Mouse (Mus musculus): ENCODE measurements around the gene 2410004P03Rik. TPM values are rescaled to one million over a fixed set of nuclear protein-coding genes. Genes with fewer than 3 reads are reported as not detected.
"Not testable (repeated sequence)": the region's sequence is repeated elsewhere in the genome, so short reads cannot be mapped to it uniquely, and the experiment has no call there.

Gene 2410004P03Rik
- polyA plus RNA-seq, 1 experiment from 2014 or later, result not detected

GRCm38 (mm10) chr12:17040567-17040966 is 29.0 kb upstream of the 2410004P03Rik start:
- WGBS, result 37% methylated on average over 1 of the region's 1 CpGs
- H3K9me3 ChIP-seq, result no peaks in the 10 kb centered on the region
- H3K4me1 ChIP-seq, result no peaks in the 10 kb centered on the region
- H3K4me3 ChIP-seq, result no peak overlapping the region
- no peak for ATAC-seq (ENCODE audit: extremely low read depth, insufficient number of reproducible peaks, low FRiP score, low TSS enrichment)
- no peaks in the 10 kb centered on the region for H3K36me3 ChIP-seq
- H3K4me2 ChIP-seq, result no peak overlapping the region
- no peak overlapping the region for H3K9ac ChIP-seq
- H3K27me3 ChIP-seq (replicated peaks), result no peaks in the 10 kb centered on the region
- H3K27ac ChIP-seq (replicated peaks), result no peak overlapping the region

- Histone ChIP-seq H3K27ac (replicated peaks) (no peak overlapping the region), H3K27me3 (replicated peaks) (no peaks in the 10 kb centered on the region), H3K4me3 (no peak overlapping the region), H3K4me2 (no peak overlapping the region), H3K9ac (no peak overlapping the region), H3K36me3 (no peaks in the 10 kb centered on the region), H3K4me1 (no peaks in the 10 kb centered on the region), H3K9me3 (no peaks in the 10 kb centered on the region)
- 65% methylated on average over 2 of the region's 2 CpGs for WGBS
- no peak for ATAC-seq (ENCODE audit: extremely low read depth, insufficient number of reproducible peaks, low FRiP score, low TSS enrichment)
These were observed 27.9 kb upstream of the 2410004P03Rik start for GRCm38 (mm10) chr12:17039415-17039814.

GRCm38 (mm10) chr12:17038246-17038645 is 26.7 kb upstream of the 2410004P03Rik start:
- no peaks in the 10 kb centered on the region for H3K4me1 ChIP-seq
- H3K9ac ChIP-seq, result no peak overlapping the region
- H3K27ac ChIP-seq (replicated peaks), result no peak overlapping the region
- H3K27me3 ChIP-seq (replicated peaks), result no peaks in the 10 kb centered on the region
- H3K4me3 ChIP-seq, result no peak overlapping the region
- no peaks in the 10 kb centered on the region for H3K36me3 ChIP-seq
- H3K4me2 ChIP-seq, result no peak overlapping the region
- H3K9me3 ChIP-seq, result no peaks in the 10 kb centered on the region
- WGBS, result 70% methylated on average over 6 of the region's 6 CpGs
- ATAC-seq (ENCODE audit: extremely low read depth, insufficient number of reproducible peaks, low FRiP score, low TSS enrichment), result no peak

- Histone ChIP-seq H3K4me2 (no peak overlapping the region), H3K27me3 (replicated peaks) (no peaks in the 10 kb centered on the region), H3K4me1 (no peaks in the 10 kb centered on the region), H3K27ac (replicated peaks) (no peak overlapping the region), H3K4me3 (no peak overlapping the region), H3K9me3 (no peaks in the 10 kb centered on the region), H3K36me3 (no peaks in the 10 kb centered on the region), H3K9ac (no peak overlapping the region)
- no peak for ATAC-seq (ENCODE audit: extremely low read depth, insufficient number of reproducible peaks, low FRiP score, low TSS enrichment)
- 60% methylated on average over 14 of the region's 14 CpGs for WGBS
These were observed 25.6 kb upstream of the 2410004P03Rik start for GRCm38 (mm10) chr12:17037053-17037610.

- Histone ChIP-seq H3K9ac (no peak overlapping the region), H3K27me3 (replicated peaks) (no peaks in the 10 kb centered on the region), H3K4me2 (no peak overlapping the region), H3K4me1 (no peaks in the 10 kb centered on the region), H3K36me3 (no peaks in the 10 kb centered on the region), H3K27ac (replicated peaks) (no peak overlapping the region), H3K4me3 (no peak overlapping the region), H3K9me3 (no peaks in the 10 kb centered on the region)
- WGBS, result 57% methylated on average over 9 of the region's 9 CpGs
- no peak for ATAC-seq (ENCODE audit: extremely low read depth, insufficient number of reproducible peaks, low FRiP score, low TSS enrichment)
These were observed 25.0 kb upstream of the 2410004P03Rik start for GRCm38 (mm10) chr12:17036532-17036931.

GRCm38 (mm10) chr12:17035128-17035527 is 23.6 kb upstream of the 2410004P03Rik start:
- Histone ChIP-seq H3K4me2 (no peak overlapping the region), H3K4me3 (no peak overlapping the region), H3K36me3 (no peaks in the 10 kb centered on the region), H3K4me1 (no peaks in the 10 kb centered on the region), H3K9ac (no peak overlapping the region), H3K27me3 (replicated peaks) (no peaks in the 10 kb centered on the region), H3K9me3 (no peaks in the 10 kb centered on the region), H3K27ac (replicated peaks) (no peak overlapping the region)
- WGBS, result 57% methylated on average over 2 of the region's 2 CpGs
- no peak for ATAC-seq (ENCODE audit: extremely low read depth, insufficient number of reproducible peaks, low FRiP score, low TSS enrichment)

GRCm38 (mm10) chr12:17034671-17035070 is 23.1 kb upstream of the 2410004P03Rik start:
- ATAC-seq (ENCODE audit: extremely low read depth, insufficient number of reproducible peaks, low FRiP score, low TSS enrichment), result no peak
- Histone ChIP-seq H3K36me3 (no peaks in the 10 kb centered on the region), H3K27ac (replicated peaks) (no peak overlapping the region), H3K4me1 (no peaks in the 10 kb centered on the region), H3K4me3 (no peak overlapping the region), H3K9me3 (no peaks in the 10 kb centered on the region), H3K27me3 (replicated peaks) (no peaks in the 10 kb centered on the region), H3K4me2 (no peak overlapping the region), H3K9ac (no peak overlapping the region)
- 62% methylated on average over 5 of the region's 5 CpGs for WGBS

- Histone ChIP-seq H3K9me3 (no peaks in the 10 kb centered on the region), H3K27me3 (replicated peaks) (no peaks in the 10 kb centered on the region), H3K9ac (no peak overlapping the region), H3K36me3 (no peaks in the 10 kb centered on the region), H3K4me1 (no peaks in the 10 kb centered on the region), H3K4me2 (no peak overlapping the region), H3K27ac (replicated peaks) (no peak overlapping the region), H3K4me3 (no peak overlapping the region)
- 58% methylated on average over 9 of the region's 9 CpGs for WGBS
- no peak for ATAC-seq (ENCODE audit: extremely low read depth, insufficient number of reproducible peaks, low FRiP score, low TSS enrichment)
These were observed 21.9 kb upstream of the 2410004P03Rik start for GRCm38 (mm10) chr12:17033464-17033841.

- H3K4me3 ChIP-seq, result no peak overlapping the region
- no peak overlapping the region for H3K9ac ChIP-seq
- H3K4me2 ChIP-seq, result no peak overlapping the region
- H3K27ac ChIP-seq (replicated peaks), result no peak overlapping the region
- WGBS, result 38% methylated on average over 13 of the region's 13 CpGs
- ATAC-seq (ENCODE audit: extremely low read depth, insufficient number of reproducible peaks, low FRiP score, low TSS enrichment), result no peak
- no peaks in the 10 kb centered on the region for H3K9me3 ChIP-seq
- no peaks in the 10 kb centered on the region for H3K4me1 ChIP-seq
- H3K36me3 ChIP-seq, result no peaks in the 10 kb centered on the region
- H3K27me3 ChIP-seq (replicated peaks), result no peaks in the 10 kb centered on the region
These were observed 21.4 kb upstream of the 2410004P03Rik start for GRCm38 (mm10) chr12:17032694-17033463.

GRCm38 (mm10) chr12:17024554-17025110 is 13.1 kb upstream of the 2410004P03Rik start:
- Histone ChIP-seq H3K4me3 (no peak overlapping the region), H3K27ac (replicated peaks) (no peak overlapping the region), H3K36me3 (no peaks in the 10 kb centered on the region), H3K27me3 (replicated peaks) (no peaks in the 10 kb centered on the region), H3K9ac (no peak overlapping the region), H3K4me1 (peaks cover 3% of the 10 kb centered on the region; the same call in 1 of the 2 replicates), H3K4me2 (no peak overlapping the region), H3K9me3 (no peaks in the 10 kb centered on the region)
- no peak for ATAC-seq (ENCODE audit: extremely low read depth, insufficient number of reproducible peaks, low FRiP score, low TSS enrichment)
- WGBS, result 90% methylated on average over 6 of the region's 6 CpGs

- Histone ChIP-seq H3K27ac (replicated peaks) (no peak overlapping the region), H3K4me3 (no peak overlapping the region), H3K9me3 (no peaks in the 10 kb centered on the region), H3K9ac (no peak overlapping the region), H3K4me2 (no peak overlapping the region), H3K36me3 (no peaks in the 10 kb centered on the region), H3K4me1 (peaks cover 3% of the 10 kb centered on the region; the same call in 1 of the 2 replicates), H3K27me3 (replicated peaks) (no peaks in the 10 kb centered on the region)
- 85% methylated on average over 4 of the region's 4 CpGs for WGBS
- no peak for ATAC-seq (ENCODE audit: extremely low read depth, insufficient number of reproducible peaks, low FRiP score, low TSS enrichment)
These were observed 10.6 kb upstream of the 2410004P03Rik start for GRCm38 (mm10) chr12:17022145-17022544.

- not testable (repeated sequence) for ATAC-seq (ENCODE audit: extremely low read depth, insufficient number of reproducible peaks, low FRiP score, low TSS enrichment); H3K4me2 ChIP-seq; H3K27ac ChIP-seq (replicated peaks); H3K9me3 ChIP-seq; H3K27me3 ChIP-seq (replicated peaks); H3K9ac ChIP-seq; H3K4me3 ChIP-seq; H3K4me1 ChIP-seq; H3K36me3 ChIP-seq
- WGBS, result 58% methylated on average over 4 of the region's 4 CpGs
These were observed 9.6 kb upstream of the 2410004P03Rik start for GRCm38 (mm10) chr12:17021125-17021524.
